ENCODE assay signal across 10 mouse cellular contexts in genomic region chr12:49392041-49392390, GRCm38 (mm10). TPM values are rescaled to one million over a fixed set of nuclear protein-coding genes. Genes with fewer than 3 reads are reported as not detected.
DNase-seq lines count a peak whose midpoint lies in the region; ATAC-seq and TF ChIP-seq lines count a peak whose summit lies in the region.
"Had no signal": no experiment of that assay in that cellular context is flagged by ENCODE, and none has a peak within 500 bp of the region (broad histone marks: within the 10 kb centered on the region; RNA-seq: fewer than 3 reads in every experiment).

No protein-coding gene starts in this region.

- no peak for TF ChIP-seq CTCF in layer of hippocampus, adult 2 months (conservative IDR thresholded peaks at IDR 0.05)
- no peak for TF ChIP-seq CTCF in embryonic fibroblast, embryonic 13.5 days (IDR thresholded peaks at IDR 0.05; ENCODE audit: borderline replicate concordance, insufficient read depth, low read length)

- no peak for DNase-seq in layer of hippocampus, adult 2 months (ENCODE audit: low spot score in 2 of 2)
- DNase-seq in layer of hippocampus, postnatal 25 days (ENCODE audit: extremely low spot score in 1 of 2, low spot score in 1 of 2), result no peak
- DNase-seq in hindbrain, embryonic 11.5 days (ENCODE audit: low spot score), result no peak
- DNase-seq in urinary bladder, adult 2 months (ENCODE audit: low spot score), result no peak
- DNase-seq: heart, adult 11 months had no signal

- ATAC-seq in hindbrain, embryonic 11.5 days (ENCODE audit: low FRiP score), result no peak
- ATAC-seq in midbrain, embryonic 15.5 days (replicated peaks), result no peak
- ATAC-seq in megakaryocyte, adult 5-6 weeks (ENCODE audit: poor library complexity, severe bottlenecking), result no peak

- no peaks in the 10 kb centered on the region for H3K36me3 ChIP-seq in hindbrain, embryonic 11.5 days (ENCODE audit: control insufficient read depth, insufficient read depth, low read length)
- no peaks in the 10 kb centered on the region for H3K36me3 ChIP-seq in midbrain, embryonic 15.5 days (replicated peaks)

- H3K27ac ChIP-seq in layer of hippocampus, adult 2 months, result peak overlapping the region; percentile 100
- no peak overlapping the region for H3K27ac ChIP-seq in embryonic fibroblast, embryonic 13.5 days (ENCODE audit: insufficient read depth, low read length)
- H3K27ac ChIP-seq in hindbrain, embryonic 11.5 days (ENCODE audit: low read depth, low read length), result no peak overlapping the region
- no peak overlapping the region for H3K27ac ChIP-seq in midbrain, embryonic 15.5 days

- no peaks in the 10 kb centered on the region for H3K9me3 ChIP-seq in hindbrain, embryonic 11.5 days (ENCODE audit: control insufficient read depth, low read length)
- no peaks in the 10 kb centered on the region for H3K9me3 ChIP-seq in midbrain, embryonic 15.5 days

- 1% methylated on average over 10 of the region's 10 CpGs for WGBS in hindbrain, embryonic 11.5 days
- 2% methylated on average over 10 of the region's 10 CpGs for WGBS in midbrain, embryonic 15.5 days

- peak overlapping the region; percentile 89 for H3K4me3 ChIP-seq in layer of hippocampus, adult 2 months
- H3K4me3 ChIP-seq in embryonic fibroblast, embryonic 13.5 days (ENCODE audit: insufficient read depth, low read length), result peak overlapping the region; percentile 24
- H3K4me3 ChIP-seq in hindbrain, embryonic 11.5 days (ENCODE audit: low read depth, low read length), result no peak overlapping the region
- peak overlapping the region; percentile 20 for H3K4me3 ChIP-seq in midbrain, embryonic 15.5 days

- 0 out of 2 replicates have a peak overlapping the region, but pooled peaks have one; percentile 39 for H3K4me2 ChIP-seq in hindbrain, embryonic 11.5 days (replicated peaks; ENCODE audit: low read depth, low read length)
- H3K4me2 ChIP-seq in midbrain, embryonic 15.5 days, result no peak overlapping the region

- no peak for TF ChIP-seq POLR2A in embryonic fibroblast, embryonic 13.5 days (IDR thresholded peaks at IDR 0.05; ENCODE audit: low read depth, low read length)

- H3K4me1 ChIP-seq in embryonic fibroblast, embryonic 13.5 days (ENCODE audit: control insufficient read depth, insufficient read depth, low read length), result no peaks in the 10 kb centered on the region
- H3K4me1 ChIP-seq in hindbrain, embryonic 11.5 days (replicated peaks; ENCODE audit: control insufficient read depth, insufficient read depth, low read length), result peaks cover 5% of the 10 kb centered on the region
- peaks cover 9% of the 10 kb centered on the region; the same call in 1 of the 2 replicates for H3K4me1 ChIP-seq in midbrain, embryonic 15.5 days

- H3K9ac ChIP-seq in hindbrain, embryonic 11.5 days (ENCODE audit: low read depth, low read length), result no peak overlapping the region
- no peak overlapping the region for H3K9ac ChIP-seq in midbrain, embryonic 15.5 days

- peaks cover 61% of the 10 kb centered on the region for H3K27me3 ChIP-seq in hindbrain, embryonic 11.5 days (ENCODE audit: control insufficient read depth, insufficient read depth, low read length)
- H3K27me3 ChIP-seq in midbrain, embryonic 15.5 days (replicated peaks), result peaks cover 67% of the 10 kb centered on the region

RNA-seq across cellular contexts. Expression of gene Gm43517, which starts 7.0 kb away (rescaled TPM):
- total RNA-seq in layer of hippocampus, adult 2 months (2021), result 10 to 100 TPM; 11.7 to 12.8 TPM
- total RNA-seq in layer of hippocampus, postnatal 25 days (2021), result 10 to 100 TPM in 1 of 2 experiments, 1 to 10 TPM in 1; 7.1 to 13.1 TPM
- polyA plus RNA-seq in embryonic fibroblast, embryonic 13.5 days (2011; ENCODE audit: insufficient read length, low read depth, missing spikeins), result 0.16 and 0.27 TPM in 2 replicates
- polyA plus RNA-seq in hindbrain, embryonic 11.5 days (2014; fragmentation: Nextera tagmentation; extraction: Ambion mirVana), result 0.08 TPM in 1 of 2 replicates, not detected in the other
- 0.24 TPM in 1 of 2 replicates, not detected in the other for polyA plus RNA-seq in midbrain, embryonic 15.5 days (2015; fragmentation: Nextera tagmentation; extraction: Ambion mirVana)
- polyA plus RNA-seq in urinary bladder, adult 2 months (2012; rRNA removed), result not detected in 2 replicates
- not detected in 2 replicates for total RNA-seq in megakaryocyte, adult 5-6 weeks (2015)
- not detected in 2 replicates for total RNA-seq in megakaryocyte, adult 5-6 weeks (2017)
- total RNA-seq: liver, adult 2 months had no signal
- polyA plus RNA-seq: large intestine, adult 2 months; liver, adult 2 months had no signal

RNA-seq across cellular contexts. Expression of gene Foxg1, which starts 9.6 kb away (rescaled TPM):
- total RNA-seq in layer of hippocampus, adult 2 months (2021), result 100 to 1,000 TPM; 149 to 167 TPM
- 100 to 1,000 TPM; 148 to 181 TPM for total RNA-seq in layer of hippocampus, postnatal 25 days (2021)
- polyA plus RNA-seq in embryonic fibroblast, embryonic 13.5 days (2011; ENCODE audit: insufficient read length, low read depth, missing spikeins), result 3.7 and 13.9 TPM in 2 replicates
- polyA plus RNA-seq in hindbrain, embryonic 11.5 days (2014; fragmentation: Nextera tagmentation; extraction: Ambion mirVana), result 0.39 and 0.49 TPM in 2 replicates
- 1.3 and 2.4 TPM in 2 replicates for polyA plus RNA-seq in midbrain, embryonic 15.5 days (2015; fragmentation: Nextera tagmentation; extraction: Ambion mirVana)
- polyA plus RNA-seq in urinary bladder, adult 2 months (2012; rRNA removed), result not detected in 2 replicates
- not detected in 2 replicates for total RNA-seq in megakaryocyte, adult 5-6 weeks (2015)
- not detected in 2 replicates for total RNA-seq in megakaryocyte, adult 5-6 weeks (2017)
- total RNA-seq: liver, adult 2 months had no signal
- polyA plus RNA-seq: large intestine, adult 2 months; liver, adult 2 months had no signal
